ENCODE assay signal across 13 mouse cellular contexts in the genomic region with DNA sequence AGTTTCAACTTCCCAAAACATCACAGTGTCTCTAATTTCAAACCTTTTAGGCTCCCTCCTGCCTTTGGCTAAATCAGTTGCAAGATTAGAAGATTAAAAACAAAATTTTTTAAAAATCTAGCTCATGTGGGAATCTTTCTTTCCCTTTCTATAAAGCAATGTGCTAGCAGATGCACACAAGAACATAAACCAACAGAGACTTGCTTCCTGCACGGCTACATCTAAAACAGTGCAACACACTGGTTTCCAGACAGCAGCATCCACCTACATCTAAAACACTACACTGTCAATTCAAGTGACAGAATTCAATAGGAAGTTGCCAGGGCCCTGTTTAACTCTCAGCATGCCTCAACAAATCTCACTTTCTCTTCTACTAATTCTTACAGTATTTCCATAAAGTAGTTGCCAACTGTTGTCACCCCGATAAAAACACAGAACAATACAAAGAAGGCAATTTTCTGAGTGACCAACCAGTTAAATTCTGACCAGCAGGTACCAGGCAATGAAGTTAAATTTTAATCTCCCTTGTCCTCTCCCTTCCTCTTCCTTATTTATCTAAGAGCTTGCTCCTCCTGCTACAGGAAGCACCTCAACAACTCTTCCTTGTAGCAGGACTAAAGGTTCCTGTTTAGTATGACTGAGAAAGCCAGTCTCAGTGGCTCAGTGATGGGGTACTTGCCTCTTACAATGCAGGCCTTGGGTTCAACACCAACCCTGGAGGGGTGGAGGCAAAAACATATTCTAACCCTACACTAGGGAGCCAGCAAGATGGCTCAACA. TPM values are rescaled to one million over a fixed set of nuclear protein-coding genes. Genes with fewer than 3 reads are reported as not detected.
DNase-seq lines count a peak whose midpoint lies in the region; ATAC-seq and TF ChIP-seq lines count a peak whose summit lies in the region.
"Had no signal": no experiment of that assay in that cellular context is flagged by ENCODE, and none has a peak within 500 bp of the region (broad histone marks: within the 10 kb centered on the region; RNA-seq: fewer than 3 reads in every experiment).

No protein-coding gene starts in this region.

- peaks cover 84% of the 10 kb centered on the region for H3K79me2 ChIP-seq in macrophage (ENCODE audit: inconsistent target)

- no peak overlapping the region for H3K9ac ChIP-seq in kidney, postnatal 0 days (ENCODE audit: low read depth, low read length)
- H3K9ac ChIP-seq: liver, embryonic 14.5 days had no signal

- peak overlapping the region; percentile 47; the same call in 1 of the 2 replicates for H3K27ac ChIP-seq in kidney, postnatal 0 days
- peak overlapping the region; percentile 29 for H3K27ac ChIP-seq in macrophage
- H3K27ac ChIP-seq: liver, embryonic 14.5 days; midbrain, embryonic 10.5 days had no signal

- no peak for ATAC-seq in kidney, postnatal 0 days (replicated peaks; ENCODE audit: low FRiP score, low read depth)

- H3K4me1 ChIP-seq in kidney, postnatal 0 days (replicated peaks; ENCODE audit: insufficient read depth, low read length) = peaks cover 14% of the 10 kb centered on the region; the same call in 1 of the 2 replicates
- H3K4me1 ChIP-seq: midbrain, embryonic 10.5 days had no signal

- 51% methylated on average over 2 of the region's 2 CpGs for WGBS in kidney, postnatal 0 days
- WGBS in macrophage (ENCODE audit: missing documents) = 80% methylated on average over 2 of the region's 2 CpGs

- H3K4me3 ChIP-seq in kidney, postnatal 0 days (replicated peaks; ENCODE audit: low read depth, low read length) = no peak overlapping the region
- no peak overlapping the region for H3K4me3 ChIP-seq in macrophage (ENCODE audit: inconsistent target)
- H3K4me3 ChIP-seq: midbrain, embryonic 10.5 days; myocyte had no signal

- no peak for TF ChIP-seq CTCF in kidney, postnatal 0 days (IDR thresholded peaks at IDR 0.05; ENCODE audit: low read depth)

- H3K4me2 ChIP-seq in kidney, postnatal 0 days (ENCODE audit: low read length) = no peak overlapping the region

- H3K9me3 ChIP-seq in kidney, postnatal 0 days (replicated peaks; ENCODE audit: low read length) = no peaks in the 10 kb centered on the region
- H3K9me3 ChIP-seq: midbrain, embryonic 10.5 days had no signal

- H3K36me3 ChIP-seq in kidney, postnatal 0 days (ENCODE audit: insufficient read depth, low read length) = no peaks in the 10 kb centered on the region
- no peaks in the 10 kb centered on the region for H3K36me3 ChIP-seq in macrophage (ENCODE audit: inconsistent target)
- H3K36me3 ChIP-seq: midbrain, embryonic 10.5 days had no signal

- no peaks in the 10 kb centered on the region for H3K27me3 ChIP-seq in kidney, postnatal 0 days (ENCODE audit: insufficient read depth, low read length)

- no peak for DNase-seq in kidney, postnatal 0 days (ENCODE audit: low spot score)
- DNase-seq in kidney, postnatal 25 days = no peak
- DNase-seq in CD4-positive helper T cell, adult 2 months (ENCODE audit: low read depth, low spot score) = peak; percentile 22
- peak; percentile 13 for DNase-seq in MEL-GATA-1-ER (ENCODE audit: extremely low read depth, low read depth)
- no peak for DNase-seq in adrenal gland, postnatal 36 days
- no peak for DNase-seq in layer of hippocampus, postnatal 14 days (ENCODE audit: low spot score in 2 of 2)
- DNase-seq in lung, postnatal 10 days = no peak
- DNase-seq: cerebellum, adult 9-11 months; heart, postnatal 36 days had no signal

RNA-seq across cellular contexts. Expression of gene Mrtfa, which starts 35.5 kb away (rescaled TPM):
- 13.2 and 14.1 TPM in 2 replicates for polyA plus RNA-seq in kidney, postnatal 0 days (2015; fragmentation: Nextera tagmentation; extraction: Ambion mirVana)
- 100 to 1,000 TPM; 109 to 706 (median 261) TPM for total RNA-seq in macrophage (2018; cell fraction: chromatin; rRNA removed)
- total RNA-seq in macrophage (2018; cell fraction: cytosol; rRNA removed) = 10 to 100 TPM; 42.3 to 93.8 (median 61.3) TPM
- total RNA-seq in macrophage (2018; cell fraction: nucleus; rRNA removed) = 100 to 1,000 TPM in 23 of 26 experiments, 10 to 100 TPM in 3; 69.7 to 321 (median 147) TPM
- 27.7 to 61.9 TPM (median 51.4 TPM) in 3 replicates for polyA plus RNA-seq in macrophage (2018)
- total RNA-seq in adrenal gland, postnatal 36 days (2021) = 10 to 100 TPM; 28.6 to 31.0 TPM
- total RNA-seq in layer of hippocampus, postnatal 14 days (2021) = 10 to 100 TPM; 78.6 to 79.7 TPM

Comparison
In these comparisons a context has a peak if more than half of its experiments do, and no peak if none do; other contexts are left out.
1. DNase-seq: peak in CD4-positive helper T cell, adult 2 months (single experiment) and MEL-GATA-1-ER (single experiment); none in kidney, postnatal 0 days (single experiment), kidney, postnatal 25 days (0 of 2), adrenal gland, postnatal 36 days (0 of 2), layer of hippocampus, postnatal 14 days (0 of 2) and lung, postnatal 10 days (single experiment).